Mouse (Mus musculus) kidney, embryonic 14.5 days (tissue): Measurements from ENCODE around the gene Ccnd2. TPM values are rescaled to one million over a fixed set of nuclear protein-coding genes. Genes with fewer than 3 reads are reported as not detected.

Source experiments
- ATAC-seq: fragments of 200-750 bp; cut with Nextera tagmentation; 2 replicates; pipeline ENCODE4 v1.8.0; 2017; ENCODE audit warnings: moderate number of reproducible peaks, mild to moderate bottlenecking, moderate TSS enrichment, moderate library complexity; ENCODE audit not compliant: low FRiP score, low TSS enrichment
- H3K27ac ChIP-seq: fragments of 300-500 bp; sonication (generic); 2 replicates; pipeline ENCODE4 v1.5.1; 2014; ENCODE audit warnings: low read depth, mild to moderate bottlenecking, low read length, moderate library complexity, mixed read lengths
- H3K27me3 ChIP-seq: fragments of 300-500 bp; sonication (generic); 2 replicates; pipeline ENCODE4 v1.6.1; 2014; ENCODE audit warnings: mild to moderate bottlenecking, low read length; ENCODE audit not compliant: control insufficient read depth, insufficient read depth
- H3K36me3 ChIP-seq: fragments of 300-500 bp; sonication (generic); 2 replicates; pipeline ENCODE4 v1.6.1; 2014; ENCODE audit warnings: low read length, mixed read lengths; ENCODE audit not compliant: control insufficient read depth, insufficient read depth
- H3K4me1 ChIP-seq: fragments of 300-500 bp; sonication (generic); 2 replicates; pipeline ENCODE4 v1.6.1; 2014; ENCODE audit warnings: low read length, mixed read lengths; ENCODE audit not compliant: control insufficient read depth, insufficient read depth
- H3K4me2 ChIP-seq: fragments of 300-500 bp; sonication (generic); replicated peaks from 2 replicates; pipeline ENCODE4 v1.6.1; 2014; ENCODE audit warnings: low read depth, mild to moderate bottlenecking, low read length
- H3K4me3 ChIP-seq: fragments of 300-500 bp; sonication (generic); 2 replicates; pipeline ENCODE4 v1.5.1; 2014; ENCODE audit warnings: mild to moderate bottlenecking, low read length
- H3K9ac ChIP-seq: fragments of 300-500 bp; sonication (generic); 2 replicates; pipeline ENCODE4 v1.6.1; 2014; ENCODE audit warnings: low read depth, mild to moderate bottlenecking, low read length, moderate library complexity
- H3K9me3 ChIP-seq: fragments of 300-500 bp; sonication (generic); 2 replicates; pipeline ENCODE4 v1.6.1; 2016; ENCODE audit warnings: low read length; ENCODE audit not compliant: control insufficient read depth
- WGBS: fragments of 180-500 bp; shearing (Covaris S2); extraction: QIAGEN DNeasy Blood & Tissue Kit; methylation state at CpG from one replicate; pipeline ENCODE4 v1.1.7; 2014; 5-methylcytosine and 5-hydroxymethylcytosine counted together
- polyA plus RNA-seq: library from polyadenylated mRNA; unstranded; fragments of >200 nt; fragmentation: Nextera tagmentation; extraction: Ambion mirVana; gene quantifications from 2 replicates; pipeline ENCODE4 v1.2.1, GENCODE M21; 2014

The Ccnd2 gene
- polyA plus RNA-seq, 1 experiment from 2014 or later = 793 TPM

DNA sequence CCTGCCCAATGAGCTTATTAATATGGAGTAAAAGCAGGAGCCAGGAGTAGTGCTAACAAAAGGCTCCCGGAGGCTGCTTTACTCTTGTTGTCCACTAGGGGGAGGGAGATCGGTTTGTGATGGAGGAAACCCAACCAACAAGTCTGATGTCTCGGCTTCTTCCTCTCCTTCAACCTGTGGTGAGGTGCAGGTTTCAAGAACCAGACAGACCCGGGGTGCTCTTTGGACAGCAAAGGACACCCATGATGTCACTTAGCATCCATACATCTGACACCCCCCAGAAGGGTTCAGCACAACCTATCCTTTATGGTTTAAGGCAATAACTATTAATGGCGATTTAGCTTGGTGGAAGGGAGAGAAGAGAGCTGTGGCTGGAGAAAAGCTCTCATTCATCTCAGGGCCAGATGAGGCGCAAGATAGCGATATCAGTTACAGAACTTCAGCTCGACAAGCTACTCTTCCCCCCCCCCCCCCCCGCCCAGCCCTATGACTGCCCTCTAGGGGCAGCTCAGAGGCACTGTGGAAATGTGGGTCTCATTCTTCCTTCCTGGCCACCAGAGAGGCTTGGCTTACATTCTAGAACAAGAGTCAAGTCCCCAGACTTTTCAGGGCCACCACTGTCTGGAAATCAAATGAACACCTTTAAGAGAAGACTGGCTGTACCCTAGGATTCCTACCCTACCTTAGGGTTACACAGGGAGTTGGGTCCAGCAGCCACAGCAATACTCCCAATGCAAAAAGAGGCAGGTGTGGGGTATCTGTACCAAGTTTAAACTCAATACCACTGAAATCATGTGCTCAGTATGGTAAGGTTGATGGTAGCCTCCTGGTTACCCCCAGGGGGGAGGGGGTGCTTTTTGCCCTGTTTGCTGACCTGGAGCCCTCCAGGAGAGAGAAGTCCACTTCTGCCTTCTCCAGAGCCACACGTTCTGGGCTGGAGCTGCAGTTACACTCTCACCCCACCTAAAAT, 9.6 kb downstream of the Ccnd2 start:
- Histone ChIP-seq H3K4me2 (0 out of 2 replicates have a peak overlapping the region, but pooled peaks have one; percentile 2), H3K4me3 (no peak overlapping the region), H3K9ac (no peak overlapping the region), H3K4me1 (peaks cover 4% of the 10 kb centered on the region; the same call in 1 of the 2 replicates), H3K36me3 (peaks cover 79% of the 10 kb centered on the region), H3K9me3 (no peaks in the 10 kb centered on the region), H3K27ac (no peak overlapping the region), H3K27me3 (no peaks in the 10 kb centered on the region)
- WGBS = 22% methylated on average over 9 of the region's 10 CpGs
- ATAC-seq = peak; percentile 22; the same call in 1 of the 2 replicates

GRCm38 (mm10) chr6:127138962-127139361, 13.0 kb downstream of the Ccnd2 start:
- Histone ChIP-seq H3K4me3 (no peak overlapping the region), H3K4me2 (no peak overlapping the region), H3K36me3 (peaks cover 78% of the 10 kb centered on the region), H3K4me1 (no peaks in the 10 kb centered on the region), H3K9ac (no peak overlapping the region), H3K27me3 (no peaks in the 10 kb centered on the region), H3K9me3 (no peaks in the 10 kb centered on the region), H3K27ac (no peak overlapping the region)
- ATAC-seq = no peak
- 90% methylated on average over 11 of the region's 11 CpGs for WGBS

- no peaks in the 10 kb centered on the region for H3K27me3 ChIP-seq
- no peaks in the 10 kb centered on the region for H3K9me3 ChIP-seq
- no peaks in the 10 kb centered on the region for H3K4me1 ChIP-seq
- WGBS = 68% methylated on average over 16 of the region's 16 CpGs
- no peak overlapping the region for H3K4me2 ChIP-seq
- H3K36me3 ChIP-seq = peaks cover 89% of the 10 kb centered on the region
- H3K9ac ChIP-seq = no peak overlapping the region
- no peak overlapping the region for H3K27ac ChIP-seq
- no peak; the same call in 1 of the 2 replicates for ATAC-seq
- no peak overlapping the region for H3K4me3 ChIP-seq
Measured at GRCm38 (mm10) chr6:127133433-127134245, 18.4 kb downstream of the Ccnd2 start.

GRCm38 (mm10) chr6:127132719-127133118, 19.3 kb downstream of the Ccnd2 start:
- Histone ChIP-seq H3K9ac (no peak overlapping the region), H3K36me3 (peaks cover 89% of the 10 kb centered on the region), H3K4me1 (no peaks in the 10 kb centered on the region), H3K4me2 (no peak overlapping the region), H3K27me3 (no peaks in the 10 kb centered on the region), H3K9me3 (no peaks in the 10 kb centered on the region), H3K4me3 (no peak overlapping the region), H3K27ac (no peak overlapping the region)
- no peak for ATAC-seq
- 70% methylated on average over 3 of the region's 3 CpGs for WGBS

DNA sequence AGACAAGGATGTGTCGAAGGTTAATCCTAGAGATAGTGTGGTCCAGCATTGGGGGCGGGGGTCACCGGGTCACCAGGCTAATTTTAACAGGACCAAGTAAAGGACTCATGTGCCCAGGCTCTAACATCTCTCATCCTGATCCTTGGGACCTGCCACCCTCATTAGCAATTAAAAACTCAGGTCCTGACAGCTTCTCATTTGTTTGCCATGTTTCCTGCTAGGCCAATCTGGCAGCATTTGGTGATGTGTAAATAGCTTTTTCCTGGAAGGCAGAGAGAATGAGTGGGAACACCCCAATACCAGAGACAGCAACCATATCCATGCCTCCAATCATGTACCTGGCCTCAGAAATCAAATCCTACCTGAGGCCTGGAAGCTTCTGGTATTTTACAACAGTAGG, 20.0 kb downstream of the Ccnd2 start:
- no peak for ATAC-seq
- peaks cover 89% of the 10 kb centered on the region for H3K36me3 ChIP-seq
- H3K27ac ChIP-seq = no peak overlapping the region
- H3K9me3 ChIP-seq = no peaks in the 10 kb centered on the region
- H3K9ac ChIP-seq = no peak overlapping the region
- H3K27me3 ChIP-seq = no peaks in the 10 kb centered on the region
- 93% methylated on average over 3 of the region's 3 CpGs for WGBS
- no peak overlapping the region for H3K4me3 ChIP-seq
- H3K4me2 ChIP-seq = no peak overlapping the region
- H3K4me1 ChIP-seq = no peaks in the 10 kb centered on the region

DNA sequence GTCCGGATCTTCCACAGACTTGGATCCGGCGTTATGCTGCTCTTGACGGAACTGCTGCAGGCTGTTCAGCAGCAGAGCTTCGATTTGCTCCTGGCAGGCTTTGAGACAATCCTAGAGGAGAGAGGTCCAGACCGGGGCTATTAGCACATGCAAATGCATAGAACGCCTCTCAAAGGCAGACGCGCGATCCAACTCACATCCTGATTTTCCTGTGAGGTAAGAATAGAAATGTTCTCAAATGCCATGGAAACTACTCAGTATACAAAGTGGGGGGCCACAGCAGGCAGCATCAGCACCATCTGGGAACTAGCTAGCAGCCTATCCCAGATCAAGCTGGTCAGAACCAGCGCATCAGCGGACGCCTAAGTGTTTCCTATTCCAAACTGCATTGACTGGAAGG, 21.6 kb downstream of the Ccnd2 start:
- 88% methylated on average over 13 of the region's 13 CpGs for WGBS
- Histone ChIP-seq H3K4me1 (no peaks in the 10 kb centered on the region), H3K9me3 (no peaks in the 10 kb centered on the region), H3K36me3 (peaks cover 86% of the 10 kb centered on the region), H3K4me2 (no peak overlapping the region), H3K9ac (no peak overlapping the region), H3K4me3 (no peak overlapping the region), H3K27ac (no peak overlapping the region), H3K27me3 (no peaks in the 10 kb centered on the region)
- ATAC-seq = no peak

- WGBS = 89% methylated on average over 14 of the region's 14 CpGs
- Histone ChIP-seq H3K4me3 (no peak overlapping the region), H3K4me2 (no peak overlapping the region), H3K4me1 (no peaks in the 10 kb centered on the region), H3K9me3 (no peaks in the 10 kb centered on the region), H3K27ac (no peak overlapping the region), H3K9ac (no peak overlapping the region), H3K36me3 (peaks cover 78% of the 10 kb centered on the region), H3K27me3 (no peaks in the 10 kb centered on the region)
- no peak for ATAC-seq
Measured at GRCm38 (mm10) chr6:127129659-127130058, 22.3 kb downstream of the Ccnd2 start.

DNA sequence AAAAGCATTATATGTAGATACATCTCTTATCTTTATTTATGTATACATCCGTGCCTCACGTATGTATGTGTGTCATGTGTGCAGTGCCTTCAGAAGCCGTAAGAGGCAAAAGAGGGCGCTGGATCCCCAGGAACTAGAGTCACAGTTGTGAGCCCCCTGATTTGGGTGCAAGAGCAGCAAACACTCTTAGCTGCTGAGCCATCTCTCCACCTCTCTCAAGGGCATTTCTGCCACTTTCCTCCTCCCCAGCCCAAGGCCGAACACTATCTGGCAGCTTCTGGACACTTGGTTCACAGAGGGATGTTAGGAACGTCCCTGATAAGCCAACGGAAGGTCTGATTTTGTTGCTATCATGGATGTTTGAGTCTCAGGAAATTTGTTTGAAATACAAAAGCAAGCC, 28.5 kb downstream of the Ccnd2 start:
- no peak for ATAC-seq
- 78% methylated on average over 7 of the region's 7 CpGs for WGBS

DNA sequence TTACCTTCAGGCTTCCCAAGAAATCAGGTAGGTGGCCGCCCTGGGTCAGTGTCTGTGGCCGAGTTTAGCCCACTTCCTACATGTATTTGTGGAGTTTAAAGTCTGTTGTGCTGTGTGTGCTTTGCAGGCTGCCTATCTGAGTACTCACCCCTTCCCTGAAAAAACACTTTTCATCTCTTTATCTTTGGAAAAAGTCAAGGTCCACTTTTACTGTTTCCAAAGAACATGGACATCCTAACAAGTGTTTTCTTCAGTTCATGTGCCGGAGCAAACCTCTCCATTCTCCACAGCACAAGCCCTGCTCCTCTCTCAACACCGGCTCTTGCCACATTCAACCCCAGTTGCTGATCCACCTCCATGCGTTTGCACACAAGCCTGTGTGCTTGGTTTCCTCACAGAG, 29.0 kb downstream of the Ccnd2 start:
- Histone ChIP-seq H3K27ac (no peak overlapping the region), H3K36me3 (peaks cover 20% of the 10 kb centered on the region), H3K4me3 (no peak overlapping the region), H3K9me3 (no peaks in the 10 kb centered on the region), H3K9ac (no peak overlapping the region), H3K4me1 (no peaks in the 10 kb centered on the region), H3K27me3 (no peaks in the 10 kb centered on the region), H3K4me2 (no peak overlapping the region)
- ATAC-seq = no peak
- WGBS = 90% methylated on average over 5 of the region's 5 CpGs

More for the DNA sequence above, 28.5 kb downstream of the Ccnd2 start:
- H3K9ac ChIP-seq = no peak overlapping the region
- H3K9me3 ChIP-seq = no peaks in the 10 kb centered on the region
- no peak overlapping the region for H3K27ac ChIP-seq
- no peaks in the 10 kb centered on the region for H3K27me3 ChIP-seq
- no peaks in the 10 kb centered on the region for H3K4me1 ChIP-seq
- no peak overlapping the region for H3K4me2 ChIP-seq
- peaks cover 26% of the 10 kb centered on the region for H3K36me3 ChIP-seq
- H3K4me3 ChIP-seq = no peak overlapping the region
